Mouse (Mus musculus) lung, postnatal 25 days (tissue): ENCODE measurements around the gene Morn1.

Experiments
- DNase-seq: peaks from one replicate; pipeline ENCODE4 v3.0.0; 2022; ENCODE audit warnings: low spot score

Morn1 gene

DNA sequence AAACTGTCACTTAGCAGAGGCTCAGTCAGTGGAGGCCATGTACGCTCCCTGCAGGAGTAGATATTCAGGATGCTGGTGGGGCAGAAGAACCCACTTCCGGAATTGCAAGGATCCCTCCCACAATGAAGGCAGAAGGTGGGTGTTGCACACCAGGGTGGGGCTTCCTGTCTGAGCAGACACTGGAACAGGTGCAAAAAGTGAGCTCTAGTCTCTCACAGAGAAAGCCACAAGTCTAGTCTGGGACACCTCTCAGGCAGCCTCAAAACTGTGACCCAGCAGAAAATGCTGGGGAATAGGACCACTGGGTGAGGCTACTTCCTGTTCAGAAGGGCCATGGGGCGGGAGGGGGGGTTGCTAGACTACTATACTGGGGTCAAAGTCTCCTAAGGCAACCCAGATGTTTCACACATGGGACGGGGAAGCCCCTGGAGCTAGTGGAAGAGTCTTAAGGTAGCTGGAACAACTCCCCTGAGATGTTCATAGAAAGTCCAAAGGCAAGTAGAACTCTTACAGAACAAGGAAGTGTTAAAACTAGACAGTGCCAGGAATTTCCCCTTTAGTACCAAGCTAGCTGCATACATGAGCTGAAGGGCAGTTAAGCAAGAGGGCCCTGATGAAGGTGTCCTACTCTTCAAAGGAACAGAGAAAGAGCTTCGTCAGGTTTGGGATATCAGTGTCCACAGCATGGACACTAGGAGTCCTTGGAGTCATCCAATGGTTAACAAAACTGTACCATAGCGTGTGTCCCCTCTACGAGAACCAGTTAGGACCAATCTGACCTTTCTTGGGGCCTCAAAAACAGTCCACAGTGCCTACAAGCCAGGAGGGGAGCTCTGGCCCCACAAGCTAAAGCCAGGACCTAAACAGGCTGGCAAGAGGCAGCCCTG lies 76.3 kb downstream of the Morn1 start:
- peak; percentile 68 for DNase-seq

GRCm38 (mm10) chr4:155163320-155163651 lies 76.9 kb downstream of the Morn1 start:
- DNase-seq: no peak

GRCm38 (mm10) chr4:155163685-155164084 lies 77.3 kb downstream of the Morn1 start:
- no peak for DNase-seq

DNA sequence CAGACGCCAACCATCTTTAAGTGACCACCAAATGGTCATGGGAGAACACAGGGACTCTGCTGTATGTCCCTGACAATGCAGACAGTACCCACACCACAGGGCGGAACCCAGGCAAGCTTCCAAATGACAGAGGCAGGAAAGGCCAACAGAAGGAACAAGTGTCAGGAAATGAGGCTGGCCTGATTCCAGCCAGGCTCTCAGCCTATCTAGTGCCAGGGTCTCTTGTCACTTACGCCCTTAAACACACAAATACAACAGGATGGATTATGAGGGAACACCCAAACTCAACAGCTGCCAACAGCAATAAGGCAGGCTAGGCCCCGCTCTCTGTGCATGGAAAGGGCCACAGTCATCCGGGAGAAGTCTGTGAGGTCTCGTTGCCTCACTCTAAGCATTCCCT lies 78.2 kb downstream of the Morn1 start:
- DNase-seq: peak; percentile 94

DNA sequence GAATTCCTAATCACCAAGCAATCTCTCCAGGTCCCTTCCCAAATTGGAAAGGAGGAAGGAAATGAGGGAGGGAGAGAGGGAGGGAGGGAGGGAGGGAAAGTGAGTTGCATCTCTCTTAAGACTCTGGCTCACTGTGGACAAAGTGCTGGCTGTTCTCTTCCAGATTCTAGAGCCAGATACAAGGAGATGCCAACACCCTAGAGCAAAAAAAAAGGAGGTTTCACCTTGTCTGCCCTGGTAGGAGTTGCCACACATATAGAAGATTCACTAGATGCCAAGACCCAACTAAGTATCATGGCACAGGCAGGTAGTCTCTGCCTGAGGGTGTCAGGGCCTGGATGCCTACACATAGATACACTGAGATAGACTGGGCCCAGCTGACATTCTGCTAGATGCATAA lies 79.5 kb downstream of the Morn1 start:
- DNase-seq: no peak

- DNase-seq: no peak
Measured at GRCm38 (mm10) chr4:155168835-155169252, 82.5 kb downstream of the Morn1 start.

DNA sequence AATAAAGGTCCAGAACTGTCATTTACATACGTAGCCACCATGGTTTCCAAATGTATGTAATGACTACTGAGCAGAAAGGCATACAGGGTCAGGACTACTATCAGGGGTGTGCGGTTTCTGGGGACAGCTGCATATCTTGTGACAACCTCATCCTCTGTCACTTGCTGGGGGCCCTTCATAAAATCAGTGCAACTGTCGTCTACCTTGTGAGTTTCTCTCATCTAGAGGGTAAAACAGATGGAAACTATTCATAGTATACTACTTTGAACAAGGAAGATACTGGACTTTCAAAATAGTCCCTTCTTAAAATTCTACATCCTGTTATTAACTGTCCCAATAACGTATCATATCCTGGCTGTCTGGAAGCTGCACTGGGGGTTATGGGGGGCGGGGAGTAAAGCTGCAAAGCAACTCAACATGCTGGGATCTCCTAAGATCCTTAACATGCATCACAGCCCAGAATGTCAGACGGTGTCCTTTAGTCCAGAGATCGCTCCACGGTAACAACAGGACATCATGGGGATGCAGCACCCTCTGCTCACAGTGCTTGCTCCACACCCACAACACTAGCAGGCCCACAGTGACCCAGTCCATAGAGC lies 84.3 kb downstream of the Morn1 start:
- no peak for DNase-seq

DNA sequence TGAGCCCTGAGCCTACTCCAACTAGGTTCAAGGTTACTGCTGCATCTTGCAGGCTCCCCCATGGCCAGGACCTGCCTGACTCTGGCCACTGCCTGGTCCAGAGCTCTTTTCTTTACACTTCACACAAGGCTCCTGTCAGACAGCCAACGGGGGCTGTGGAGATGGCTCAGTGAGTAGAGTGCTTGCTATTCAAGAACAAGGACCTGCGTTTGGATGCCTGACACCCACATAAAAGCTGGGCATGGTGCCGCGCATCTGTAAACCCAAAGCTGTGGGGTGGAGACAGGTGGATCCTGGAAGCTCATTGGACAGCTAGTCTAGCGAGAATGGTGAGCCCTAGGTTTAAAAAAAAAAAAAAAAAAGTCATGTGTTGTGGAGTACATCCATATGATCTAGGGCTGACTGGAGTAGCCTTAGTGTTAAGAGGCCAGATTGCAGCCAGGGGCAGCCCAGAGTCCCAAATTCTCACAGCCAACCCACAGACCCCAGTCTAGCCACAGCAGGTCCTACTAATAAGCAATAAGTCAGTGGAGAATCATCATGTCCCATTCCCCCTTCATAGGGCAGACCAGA lies 85.7 kb downstream of the Morn1 start:
- DNase-seq: no peak

GRCm38 (mm10) chr4:155172909-155173821 lies 86.8 kb downstream of the Morn1 start:
- DNase-seq: peak; percentile 97

- no peak for DNase-seq
Measured at GRCm38 (mm10) chr4:155173822-155174785, 87.7 kb downstream of the Morn1 start.

DNA sequence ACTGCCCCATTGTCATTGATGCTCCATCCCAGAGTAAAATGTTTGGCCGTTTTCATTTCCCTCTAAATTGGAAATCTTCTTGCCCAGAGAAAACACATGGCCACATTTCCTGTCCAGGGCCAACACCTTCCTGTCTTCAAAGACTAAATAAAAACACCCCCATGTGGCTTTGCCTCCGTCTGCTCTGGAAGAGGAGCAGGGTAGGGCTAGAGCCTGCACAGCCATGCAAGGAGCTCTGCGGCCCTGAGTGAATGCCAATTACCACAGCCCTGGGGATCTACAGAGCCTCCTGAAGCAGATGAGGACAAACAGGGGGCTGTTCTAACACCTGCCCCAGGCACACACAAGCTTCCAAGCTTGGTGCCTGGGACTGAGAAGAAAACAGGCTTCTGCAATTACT lies 89.8 kb downstream of the Morn1 start:
- DNase-seq: no peak

GRCm38 (mm10) chr4:155178274-155178673 lies 91.9 kb downstream of the Morn1 start:
- peak; percentile 92 for DNase-seq

DNA sequence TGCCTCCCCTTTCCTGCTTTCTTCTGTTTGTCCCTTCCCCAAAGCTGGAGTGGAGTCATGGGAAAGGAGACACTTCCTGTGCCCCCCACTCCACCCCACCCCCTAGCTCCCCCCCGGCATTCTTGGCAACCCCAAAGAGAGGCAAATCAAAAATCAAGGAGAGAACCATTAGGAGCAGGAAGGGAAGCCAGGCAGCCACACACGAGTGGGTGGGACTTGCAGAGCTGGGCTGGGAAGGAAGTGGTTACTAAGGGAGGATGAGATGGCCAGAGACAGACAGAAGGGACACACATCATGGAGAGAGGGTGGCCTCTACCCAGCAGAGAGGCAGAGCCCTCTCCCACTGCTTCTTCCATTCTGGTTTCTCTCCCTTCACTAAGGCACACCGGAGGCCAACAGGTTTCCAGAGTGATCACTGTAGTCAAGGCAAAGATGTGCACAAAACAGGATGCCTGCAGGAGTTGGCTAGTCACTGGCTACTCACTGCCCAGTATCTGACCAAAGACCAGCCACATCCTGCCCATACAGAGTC lies 92.7 kb downstream of the Morn1 start:
- DNase-seq: peak; percentile 59

DNA sequence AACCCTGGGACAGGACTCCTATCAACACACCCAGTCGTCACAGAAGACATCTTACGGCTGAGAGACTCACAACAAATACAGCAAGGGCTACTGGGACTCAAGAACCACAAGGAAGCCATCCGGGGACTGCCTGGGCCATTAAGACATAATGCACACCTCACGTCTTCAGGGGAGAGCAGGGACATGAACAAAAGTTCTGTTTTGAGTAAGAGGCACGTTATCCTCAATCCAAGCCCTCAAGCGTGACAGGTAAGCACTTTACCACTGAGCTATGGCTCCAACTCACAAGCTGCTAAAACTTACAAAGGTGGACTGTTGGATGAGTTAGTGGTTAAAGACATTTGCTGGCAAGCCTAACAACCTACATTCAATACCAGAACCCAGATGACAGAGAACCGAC lies 96.8 kb downstream of the Morn1 start:
- DNase-seq: no peak

DNA sequence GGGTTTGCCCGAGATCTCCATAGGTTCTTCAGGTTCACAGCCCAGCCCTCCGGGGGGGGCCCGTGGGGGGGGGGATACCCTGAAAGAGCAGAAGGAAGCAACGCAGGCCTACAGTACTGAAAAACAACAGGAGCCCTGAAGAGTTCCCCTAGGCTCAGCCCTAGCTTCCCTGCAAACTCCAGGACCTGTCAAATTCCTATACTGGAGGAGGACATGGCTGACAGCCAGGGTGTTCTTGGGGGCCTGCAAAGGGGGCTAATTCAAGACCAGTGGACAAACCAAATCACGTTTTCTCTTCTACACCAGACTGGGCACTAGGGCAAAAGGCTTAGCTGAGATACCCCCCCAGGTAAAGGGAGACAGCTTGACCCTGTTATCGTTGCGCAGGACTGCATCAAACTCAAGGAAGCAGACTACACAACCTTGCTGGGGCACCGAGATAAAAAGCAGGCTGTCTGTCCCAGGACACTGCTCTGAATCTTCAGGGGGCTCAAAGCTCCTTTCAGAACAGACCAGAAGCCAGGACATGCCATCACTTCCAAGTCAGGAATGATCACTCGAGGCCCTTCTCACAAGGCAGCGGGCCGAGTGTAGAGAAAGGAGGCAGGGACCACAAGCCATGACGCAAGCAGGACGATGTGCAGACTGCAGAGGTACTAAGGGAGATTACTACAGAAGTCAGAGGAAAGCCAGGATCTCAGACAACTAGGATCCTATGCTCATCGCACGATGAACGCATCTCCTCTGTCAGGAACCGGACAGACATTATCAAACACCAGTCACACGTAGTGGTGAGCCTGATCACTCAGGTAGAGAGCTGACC lies 98.1 kb downstream of the Morn1 start:
- no peak for DNase-seq

DNA sequence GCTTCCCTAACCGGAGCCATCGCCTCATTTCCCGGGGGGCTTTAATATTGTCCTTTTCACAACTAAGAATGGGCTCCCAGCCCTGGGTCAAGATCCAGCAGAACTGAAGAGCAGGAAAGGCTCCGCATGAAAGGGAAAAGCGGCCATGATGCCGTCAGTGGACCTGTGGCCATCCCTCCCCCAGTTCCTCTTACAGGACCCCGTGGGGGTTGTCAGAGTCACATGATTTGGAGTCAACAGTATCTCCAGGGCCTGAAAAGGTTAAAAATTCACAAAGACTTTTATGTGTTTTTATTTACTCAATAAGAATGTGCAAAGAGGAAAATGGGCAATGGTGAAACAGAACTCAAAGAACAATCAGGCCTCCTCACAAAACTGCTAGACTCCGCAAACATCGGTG lies 99.5 kb downstream of the Morn1 start:
- no peak for DNase-seq

GRCm38 (mm10) chr4:155187192-155187674 lies 100.9 kb downstream of the Morn1 start:
- peak; percentile 72 for DNase-seq

- no peak for DNase-seq
Measured at GRCm38 (mm10) chr4:155188341-155188740, 102.0 kb downstream of the Morn1 start.

DNA sequence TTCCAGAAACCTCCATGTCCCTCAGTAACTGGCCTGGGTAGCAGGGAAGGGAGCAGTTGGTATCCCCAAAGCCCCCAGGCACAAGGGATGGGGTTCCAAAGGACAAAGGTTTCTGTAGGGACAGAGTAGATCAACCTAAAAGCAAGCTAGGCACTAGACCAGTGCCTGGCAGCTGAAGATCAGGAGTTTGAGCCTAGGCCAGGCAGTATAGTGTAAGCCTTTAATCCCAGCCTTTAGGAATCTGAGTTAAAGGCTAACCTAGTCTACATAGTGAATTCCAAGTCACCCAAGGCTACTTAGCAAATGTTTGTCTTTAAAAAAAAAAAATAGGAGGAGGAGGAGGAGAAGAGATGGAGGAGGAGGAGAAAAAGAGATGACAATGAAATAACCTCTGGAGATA lies 102.4 kb downstream of the Morn1 start:
- no peak for DNase-seq

DNA sequence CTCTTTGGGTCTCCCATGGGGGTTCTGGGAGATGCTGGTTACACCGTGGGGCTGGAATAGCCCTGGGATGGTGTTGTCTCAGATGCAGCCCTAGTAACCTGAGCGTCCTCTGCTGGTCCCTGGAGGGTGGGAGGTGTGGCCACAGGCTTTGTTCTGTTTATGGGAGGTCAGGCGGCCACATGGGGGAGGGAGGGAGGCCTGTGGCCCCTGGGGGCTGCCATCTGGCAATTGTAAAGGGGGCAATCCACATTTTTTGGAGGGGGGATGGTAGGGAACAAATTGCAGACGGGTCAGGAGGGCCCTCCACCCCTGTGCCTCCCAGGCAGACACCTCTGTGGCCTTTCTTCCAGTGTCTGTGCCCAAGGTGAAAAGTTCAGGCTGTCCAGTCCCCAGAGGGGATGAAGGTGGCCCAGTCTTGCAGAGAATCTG lies 103.3 kb downstream of the Morn1 start:
- peak; percentile 51 for DNase-seq
